Mouse (Mus musculus): ENCODE measurements around the gene Znrd1. TPM values are rescaled to one million over a fixed set of nuclear protein-coding genes. Genes with fewer than 3 reads are reported as not detected.

Gene Znrd1
- polyA plus RNA-seq, 1 experiment from 2014 or later, result 19.3 TPM

GRCm38 (mm10) chr17:36920239-36920638, 38.1 kb downstream of the Znrd1 start:
- Histone ChIP-seq H3K4me2 (ENCODE audit: low read depth, low read length) (no peak overlapping the region), H3K36me3 (replicated peaks; ENCODE audit: insufficient read depth, low read length) (no peaks in the 10 kb centered on the region), H3K4me1 (ENCODE audit: insufficient read depth) (no peaks in the 10 kb centered on the region), H3K27me3 (ENCODE audit: insufficient read depth, low read length) (0 out of 2 replicates have a peak, but pooled peaks cover 3% of the 10 kb centered on the region), H3K9ac (replicated peaks) (no peak overlapping the region), H3K4me3 (ENCODE audit: low read depth, low read length) (no peak overlapping the region), H3K9me3 (ENCODE audit: low read length) (no peaks in the 10 kb centered on the region), H3K27ac (ENCODE audit: low read depth) (no peak overlapping the region)
- ATAC-seq, result no peak
- WGBS (ENCODE audit: insufficient replicate concordance), result 47% methylated on average over 15 of the region's 15 CpGs
- DNase-seq, result no peak
- no peak for TF ChIP-seq CTCF (IDR thresholded peaks at IDR 0.05; ENCODE audit: low read depth)
- no peak for TF ChIP-seq EP300 (IDR thresholded peaks at IDR 0.05; ENCODE audit: low read depth)

GRCm38 (mm10) chr17:36915076-36915475, 43.3 kb downstream of the Znrd1 start:
- Histone ChIP-seq H3K4me3 (ENCODE audit: low read depth, low read length) (no peak overlapping the region), H3K4me1 (ENCODE audit: insufficient read depth) (no peaks in the 10 kb centered on the region), H3K27me3 (ENCODE audit: insufficient read depth, low read length) (0 out of 2 replicates have a peak, but pooled peaks cover 4% of the 10 kb centered on the region), H3K9ac (replicated peaks) (no peak overlapping the region), H3K27ac (ENCODE audit: low read depth) (no peak overlapping the region), H3K36me3 (replicated peaks; ENCODE audit: insufficient read depth, low read length) (no peaks in the 10 kb centered on the region), H3K9me3 (ENCODE audit: low read length) (no peaks in the 10 kb centered on the region), H3K4me2 (ENCODE audit: low read depth, low read length) (no peak overlapping the region)
- peak; percentile 72 for DNase-seq
- WGBS (ENCODE audit: insufficient replicate concordance), result 9% methylated on average over 9 of the region's 9 CpGs
- no peak for ATAC-seq
- no peak for TF ChIP-seq EP300 (IDR thresholded peaks at IDR 0.05; ENCODE audit: low read depth)
- TF ChIP-seq CTCF (IDR thresholded peaks at IDR 0.05; ENCODE audit: low read depth), result peak; percentile 88

- H3K9ac ChIP-seq (replicated peaks), result no peak overlapping the region
- H3K36me3 ChIP-seq (replicated peaks; ENCODE audit: insufficient read depth, low read length), result no peaks in the 10 kb centered on the region
- 8% methylated on average over 2 of the region's 2 CpGs for WGBS (ENCODE audit: insufficient replicate concordance)
- no peaks in the 10 kb centered on the region for H3K9me3 ChIP-seq (ENCODE audit: low read length)
- peak; percentile 81 for DNase-seq
- H3K4me3 ChIP-seq (ENCODE audit: low read depth, low read length), result no peak overlapping the region
- ATAC-seq, result no peak
- TF ChIP-seq CTCF (IDR thresholded peaks at IDR 0.05; ENCODE audit: low read depth) (peak; percentile 84), EP300 (IDR thresholded peaks at IDR 0.05; ENCODE audit: low read depth) (no peak)
- no peak overlapping the region for H3K4me2 ChIP-seq (ENCODE audit: low read depth, low read length)
- H3K27me3 ChIP-seq (ENCODE audit: insufficient read depth, low read length), result 0 out of 2 replicates have a peak, but pooled peaks cover 4% of the 10 kb centered on the region
- no peaks in the 10 kb centered on the region for H3K4me1 ChIP-seq (ENCODE audit: insufficient read depth)
- H3K27ac ChIP-seq (ENCODE audit: low read depth), result no peak overlapping the region
Observed at GRCm38 (mm10) chr17:36914108-36914507, 44.3 kb downstream of the Znrd1 start.

- no peak for TF ChIP-seq EP300 (IDR thresholded peaks at IDR 0.05; ENCODE audit: low read depth)
- TF ChIP-seq CTCF (IDR thresholded peaks at IDR 0.05; ENCODE audit: low read depth), result no peak
- Histone ChIP-seq H3K27ac (ENCODE audit: low read depth) (no peak overlapping the region), H3K4me2 (ENCODE audit: low read depth, low read length) (no peak overlapping the region), H3K9ac (replicated peaks) (no peak overlapping the region), H3K27me3 (ENCODE audit: insufficient read depth, low read length) (0 out of 2 replicates have a peak, but pooled peaks cover 4% of the 10 kb centered on the region), H3K4me3 (ENCODE audit: low read depth, low read length) (no peak overlapping the region), H3K4me1 (ENCODE audit: insufficient read depth) (no peaks in the 10 kb centered on the region), H3K9me3 (ENCODE audit: low read length) (no peaks in the 10 kb centered on the region), H3K36me3 (replicated peaks; ENCODE audit: insufficient read depth, low read length) (no peaks in the 10 kb centered on the region)
- DNase-seq (no peak), ATAC-seq (no peak)
- 47% methylated on average over 2 of the region's 2 CpGs for WGBS (ENCODE audit: insufficient replicate concordance)
Observed at GRCm38 (mm10) chr17:36912031-36912430, 46.3 kb downstream of the Znrd1 start.

- H3K36me3 ChIP-seq (replicated peaks; ENCODE audit: insufficient read depth, low read length), result no peaks in the 10 kb centered on the region
- H3K27me3 ChIP-seq (ENCODE audit: insufficient read depth, low read length), result no peaks in the 10 kb centered on the region
- ATAC-seq, result no peak
- no peak overlapping the region for H3K4me3 ChIP-seq (ENCODE audit: low read depth, low read length)
- 38% methylated on average over 4 of the region's 4 CpGs for WGBS (ENCODE audit: insufficient replicate concordance)
- no peaks in the 10 kb centered on the region for H3K4me1 ChIP-seq (ENCODE audit: insufficient read depth)
- H3K9me3 ChIP-seq (ENCODE audit: low read length), result no peaks in the 10 kb centered on the region
- TF ChIP-seq EP300 (IDR thresholded peaks at IDR 0.05; ENCODE audit: low read depth) (no peak), CTCF (IDR thresholded peaks at IDR 0.05; ENCODE audit: low read depth) (no peak)
- H3K27ac ChIP-seq (ENCODE audit: low read depth), result no peak overlapping the region
- H3K9ac ChIP-seq (replicated peaks), result no peak overlapping the region
- no peak overlapping the region for H3K4me2 ChIP-seq (ENCODE audit: low read depth, low read length)
- DNase-seq, result no peak
Observed at GRCm38 (mm10) chr17:36909802-36910201, 48.6 kb downstream of the Znrd1 start.

GRCm38 (mm10) chr17:36908235-36908634, 50.1 kb downstream of the Znrd1 start:
- Histone ChIP-seq H3K9ac (replicated peaks) (no peak overlapping the region), H3K9me3 (ENCODE audit: low read length) (no peaks in the 10 kb centered on the region), H3K27me3 (ENCODE audit: insufficient read depth, low read length) (no peaks in the 10 kb centered on the region), H3K4me1 (ENCODE audit: insufficient read depth) (no peaks in the 10 kb centered on the region), H3K27ac (ENCODE audit: low read depth) (no peak overlapping the region), H3K36me3 (replicated peaks; ENCODE audit: insufficient read depth, low read length) (no peaks in the 10 kb centered on the region), H3K4me3 (ENCODE audit: low read depth, low read length) (no peak overlapping the region), H3K4me2 (ENCODE audit: low read depth, low read length) (no peak overlapping the region)
- ATAC-seq, result no peak
- DNase-seq, result no peak
- no peak for TF ChIP-seq CTCF (IDR thresholded peaks at IDR 0.05; ENCODE audit: low read depth)
- TF ChIP-seq EP300 (IDR thresholded peaks at IDR 0.05; ENCODE audit: low read depth), result no peak
- 43% methylated on average over 1 of the region's 1 CpGs for WGBS (ENCODE audit: insufficient replicate concordance)

Other genes starting within 250 kb of the Znrd1 start
- gene H2-M10.5, start 185.6 kb downstream of the Znrd1 start, polyA plus RNA-seq (2015; fragmentation: Nextera tagmentation; extraction: Ambion mirVana), result not detected in 2 replicates
- gene H2-M10.6, start 146.4 kb downstream of the Znrd1 start, polyA plus RNA-seq (2015; fragmentation: Nextera tagmentation; extraction: Ambion mirVana), result not detected in 2 replicates
- gene Trim26, start 121.4 kb downstream of the Znrd1 start, polyA plus RNA-seq (2015; fragmentation: Nextera tagmentation; extraction: Ambion mirVana), result 16.8 and 19.1 TPM in 2 replicates
- gene Trim15, start 91.3 kb downstream of the Znrd1 start, polyA plus RNA-seq (2015; fragmentation: Nextera tagmentation; extraction: Ambion mirVana), result 0.12 TPM in 1 of 2 replicates, not detected in the other
- 85.7 and 86.7 TPM in 2 replicates for gene Trim10, start 89.0 kb downstream of the Znrd1 start, polyA plus RNA-seq (2015; fragmentation: Nextera tagmentation; extraction: Ambion mirVana)
- not detected in 2 replicates for gene Trim40, start 68.4 kb downstream of the Znrd1 start, polyA plus RNA-seq (2015; fragmentation: Nextera tagmentation; extraction: Ambion mirVana)
- not detected in 2 replicates for gene Trim31, start 60.4 kb downstream of the Znrd1 start, polyA plus RNA-seq (2015; fragmentation: Nextera tagmentation; extraction: Ambion mirVana)
- 0.11 TPM in 1 of 2 replicates, not detected in the other for gene Rnf39, start 15.6 kb downstream of the Znrd1 start, polyA plus RNA-seq (2015; fragmentation: Nextera tagmentation; extraction: Ambion mirVana)
- 39.9 and 41.7 TPM in 2 replicates for gene Ppp1r11, start 6.8 kb downstream of the Znrd1 start, polyA plus RNA-seq (2015; fragmentation: Nextera tagmentation; extraction: Ambion mirVana)
- 4.1 and 5.6 TPM in 2 replicates for gene Znrd1as, start within 50 bp of the Znrd1 start, polyA plus RNA-seq (2015; fragmentation: Nextera tagmentation; extraction: Ambion mirVana)
- gene 2410137M14Rik, start 22.7 kb upstream of the Znrd1 start, polyA plus RNA-seq (2015; fragmentation: Nextera tagmentation; extraction: Ambion mirVana), result not detected in 2 replicates
- gene H2-M5, start 31.0 kb upstream of the Znrd1 start, polyA plus RNA-seq (2015; fragmentation: Nextera tagmentation; extraction: Ambion mirVana), result 0.04 TPM in 1 of 2 replicates, not detected in the other
- 1.4 and 2.3 TPM in 2 replicates for gene Zfp57, start 42.6 kb upstream of the Znrd1 start, polyA plus RNA-seq (2015; fragmentation: Nextera tagmentation; extraction: Ambion mirVana)
- not detected in 2 replicates for gene Mog, start 64.8 kb upstream of the Znrd1 start, polyA plus RNA-seq (2015; fragmentation: Nextera tagmentation; extraction: Ambion mirVana)
- 0.41 and 0.46 TPM in 2 replicates for gene Gabbr1, start 87.4 kb upstream of the Znrd1 start, polyA plus RNA-seq (2015; fragmentation: Nextera tagmentation; extraction: Ambion mirVana)
- not detected in 2 replicates for gene Olfr90, start 129.9 kb upstream of the Znrd1 start, polyA plus RNA-seq (2015; fragmentation: Nextera tagmentation; extraction: Ambion mirVana)
- gene Olfr91, start 139.7 kb upstream of the Znrd1 start, polyA plus RNA-seq (2015; fragmentation: Nextera tagmentation; extraction: Ambion mirVana), result not detected in 2 replicates
- gene Olfr92, start 161.5 kb upstream of the Znrd1 start, polyA plus RNA-seq (2015; fragmentation: Nextera tagmentation; extraction: Ambion mirVana), result not detected in 2 replicates
- not detected in 2 replicates for gene Olfr93, start 202.9 kb upstream of the Znrd1 start, polyA plus RNA-seq (2015; fragmentation: Nextera tagmentation; extraction: Ambion mirVana)
- gene Ubd, start 235.3 kb upstream of the Znrd1 start, polyA plus RNA-seq (2015; fragmentation: Nextera tagmentation; extraction: Ambion mirVana), result 2.2 and 3.4 TPM in 2 replicates
- gene Olfr94, start 242.4 kb upstream of the Znrd1 start, polyA plus RNA-seq (2015; fragmentation: Nextera tagmentation; extraction: Ambion mirVana), result not detected in 2 replicates

All from liver, postnatal 0 days (tissue).